Comparison of ENCODE assay signal across 8 mouse cellular contexts in the genomic region with DNA sequence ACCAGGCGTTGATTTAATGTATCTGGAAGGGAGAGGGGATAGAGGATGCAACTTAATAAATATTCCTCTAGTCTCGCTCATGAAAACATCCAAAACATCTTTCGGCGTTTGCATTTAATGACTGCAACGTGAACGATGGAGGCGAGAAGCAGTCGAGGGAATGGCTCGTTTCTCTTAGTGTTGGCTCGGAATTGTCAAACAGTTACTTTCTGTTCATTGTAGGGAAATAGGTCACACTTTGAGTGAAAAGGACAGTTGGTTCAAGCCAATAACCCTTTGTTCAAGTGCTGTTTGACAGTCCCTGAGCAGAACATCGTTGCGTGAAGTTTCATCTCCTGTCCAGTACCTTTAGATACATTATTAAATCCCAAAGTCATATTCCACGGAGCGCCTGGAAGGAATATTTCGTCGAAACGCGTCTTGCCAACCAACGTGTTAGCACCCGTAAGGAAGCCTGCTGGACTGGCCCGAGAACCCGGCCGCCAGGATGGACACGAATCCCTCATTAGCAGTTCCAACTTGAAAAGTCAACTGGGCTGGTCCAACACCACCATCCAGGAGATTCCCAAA. TPM values are rescaled to one million over a fixed set of nuclear protein-coding genes. Genes with fewer than 3 reads are reported as not detected.
DNase-seq lines count a peak whose midpoint lies in the region; ATAC-seq and TF ChIP-seq lines count a peak whose summit lies in the region.

No protein-coding gene starts in this region.

- peak overlapping the region; percentile 92 for H3K9ac ChIP-seq in neural tube, embryonic 11.5 days (ENCODE audit: low read length)
- peak overlapping the region; percentile 100 for H3K9ac ChIP-seq in forebrain, postnatal 0 days
- peak overlapping the region; percentile 100 for H3K9ac ChIP-seq in midbrain, embryonic 15.5 days

- peak; percentile 37 to 46 for DNase-seq in adrenal gland, adult 18-20 months (ENCODE audit: low spot score in 2 of 2)
- DNase-seq in adrenal gland, adult 8-10 months, result no peak
- DNase-seq in neural tube, embryonic 11.5 days (ENCODE audit: low spot score), result no peak
- no peak for DNase-seq in neural tube, embryonic 10.5 days (ENCODE audit: extremely low spot score, low spot score)
- peak; percentile 80 for DNase-seq in forebrain, postnatal 0 days
- peak; percentile 58 to 76 for DNase-seq in kidney, postnatal 4 days
- DNase-seq in right cerebral cortex, postnatal 25 days, result no peak

- peak; percentile 27 for ATAC-seq in neural tube, embryonic 11.5 days (ENCODE audit: insufficient read depth, low FRiP score, low TSS enrichment)
- ATAC-seq in forebrain, postnatal 0 days, result no peak
- ATAC-seq in midbrain, embryonic 15.5 days (replicated peaks), result peak; percentile 7

- WGBS in neural tube, embryonic 11.5 days, result under 1% methylated on average over 24 of the region's 24 CpGs
- 1% methylated on average over 24 of the region's 24 CpGs for WGBS in forebrain, postnatal 0 days
- WGBS in midbrain, embryonic 15.5 days, result under 1% methylated on average over 24 of the region's 24 CpGs

- H3K9me3 ChIP-seq in neural tube, embryonic 11.5 days (ENCODE audit: control insufficient read depth, low read length), result no peaks in the 10 kb centered on the region
- H3K9me3 ChIP-seq in forebrain, postnatal 0 days (ENCODE audit: low read length), result no peaks in the 10 kb centered on the region
- H3K9me3 ChIP-seq in midbrain, embryonic 15.5 days, result no peaks in the 10 kb centered on the region

- H3K4me2 ChIP-seq in neural tube, embryonic 11.5 days (ENCODE audit: low read depth), result peak overlapping the region; percentile 65
- H3K4me2 ChIP-seq in forebrain, postnatal 0 days (ENCODE audit: low read depth), result peak overlapping the region; percentile 88
- H3K4me2 ChIP-seq in midbrain, embryonic 15.5 days, result peak overlapping the region; percentile 56

- peaks cover 6% of the 10 kb centered on the region; the same call in 1 of the 2 replicates for H3K4me1 ChIP-seq in neural tube, embryonic 11.5 days (ENCODE audit: control insufficient read depth, insufficient read depth, low read length)
- no peaks in the 10 kb centered on the region; the same call in 1 of the 2 replicates for H3K4me1 ChIP-seq in forebrain, postnatal 0 days (ENCODE audit: insufficient read depth)
- H3K4me1 ChIP-seq in midbrain, embryonic 15.5 days, result peaks cover 6% of the 10 kb centered on the region; the same call in 1 of the 2 replicates

- H3K27ac ChIP-seq in neural tube, embryonic 11.5 days (ENCODE audit: low read depth, low read length), result peak overlapping the region; percentile 100
- peak overlapping the region; percentile 100 for H3K27ac ChIP-seq in forebrain, postnatal 0 days (ENCODE audit: low read depth, low read length)
- peak overlapping the region; percentile 100 for H3K27ac ChIP-seq in midbrain, embryonic 15.5 days

- H3K4me3 ChIP-seq in neural tube, embryonic 11.5 days (ENCODE audit: low read depth, low read length), result peak overlapping the region; percentile 99
- H3K4me3 ChIP-seq in forebrain, postnatal 0 days (ENCODE audit: low read depth, low read length), result peak overlapping the region; percentile 100
- peak overlapping the region; percentile 99 for H3K4me3 ChIP-seq in midbrain, embryonic 15.5 days

- H3K27me3 ChIP-seq in neural tube, embryonic 11.5 days (ENCODE audit: control insufficient read depth, insufficient read depth, low read length), result no peaks in the 10 kb centered on the region
- H3K27me3 ChIP-seq in forebrain, postnatal 0 days (ENCODE audit: insufficient read depth, low read length), result no peaks in the 10 kb centered on the region
- H3K27me3 ChIP-seq in midbrain, embryonic 15.5 days (replicated peaks), result no peaks in the 10 kb centered on the region

- TF ChIP-seq CTCF in forebrain, postnatal 0 days (IDR thresholded peaks at IDR 0.05; ENCODE audit: low read depth), result no peak

- H3K36me3 ChIP-seq in neural tube, embryonic 11.5 days (ENCODE audit: control insufficient read depth, insufficient read depth, low read length), result peaks cover 4% of the 10 kb centered on the region
- peaks cover 5% of the 10 kb centered on the region; the same call in 1 of the 2 replicates for H3K36me3 ChIP-seq in forebrain, postnatal 0 days (ENCODE audit: insufficient read depth)
- H3K36me3 ChIP-seq in midbrain, embryonic 15.5 days (replicated peaks), result no peaks in the 10 kb centered on the region

RNA-seq across cellular contexts. Expression of a gene that starts 1.5 kb away (rescaled TPM):
- 10 to 100 TPM; 37.1 to 38.9 TPM for total RNA-seq in adrenal gland, adult 18-20 months (2021)
- 10 to 100 TPM; 33.6 to 49.8 (median 41.0) TPM for total RNA-seq in adrenal gland, adult 8-10 months (2022)
- 300 and 308 TPM in 2 replicates for polyA plus RNA-seq in neural tube, embryonic 11.5 days (2014; fragmentation: Nextera tagmentation; extraction: Ambion mirVana)
- total RNA-seq in forebrain, postnatal 0 days (2014; rRNA removed), result 444 and 539 TPM in 2 replicates
- polyA plus RNA-seq in forebrain, postnatal 0 days (2015; fragmentation: Nextera tagmentation; extraction: Ambion mirVana), result 233 and 244 TPM in 2 replicates
- polyA plus RNA-seq in midbrain, embryonic 15.5 days (2015; fragmentation: Nextera tagmentation; extraction: Ambion mirVana), result 203 and 208 TPM in 2 replicates

Comparison
In these comparisons a context has a peak if more than half of its experiments do, and no peak if none do; other contexts are left out.
1. DNase-seq: peak in adrenal gland, adult 18-20 months (2 of 2), forebrain, postnatal 0 days (single experiment) and kidney, postnatal 4 days (2 of 2); none in adrenal gland, adult 8-10 months (single experiment), neural tube, embryonic 11.5 days (single experiment), neural tube, embryonic 10.5 days (single experiment) and right cerebral cortex, postnatal 25 days (single experiment).
2. Peak in every context shown above with its lines, with median percentiles within 50 percentile points of each other: H3K27ac ChIP-seq, H3K4me2 ChIP-seq, H3K4me3 ChIP-seq and H3K9ac ChIP-seq.